In the genomic region with DNA sequence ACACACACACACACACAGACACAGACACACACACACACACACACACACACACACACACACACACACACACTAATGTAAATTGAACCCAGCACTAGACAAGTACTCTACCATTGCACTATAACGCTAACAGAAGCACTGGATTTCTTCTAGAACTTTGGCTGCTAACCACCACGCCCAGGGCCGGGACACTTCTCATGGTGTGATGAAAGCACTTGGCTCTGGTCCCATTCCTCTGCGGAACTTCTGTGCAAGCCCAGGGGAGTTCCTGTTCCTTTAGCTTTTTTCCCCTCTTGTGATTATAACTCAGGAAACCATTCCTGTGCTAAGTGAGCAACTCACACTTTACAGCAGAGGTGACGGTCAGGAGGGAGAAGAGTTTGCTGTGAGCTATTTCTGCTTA, we compare ENCODE assay signal across 8 mouse cellular contexts. TPM values are rescaled to one million over a fixed set of nuclear protein-coding genes. Genes with fewer than 3 reads are reported as not detected.
DNase-seq lines count a peak whose midpoint lies in the region; ATAC-seq and TF ChIP-seq lines count a peak whose summit lies in the region.
"Had no signal": no experiment of that assay in that cellular context is flagged by ENCODE, and none has a peak within 500 bp of the region (broad histone marks: within the 10 kb centered on the region; RNA-seq: fewer than 3 reads in every experiment).

No protein-coding gene starts in this region.

- H3K36me3 ChIP-seq in kidney, embryonic 15.5 days: no peaks in the 10 kb centered on the region
- H3K36me3 ChIP-seq in kidney, postnatal 0 days (ENCODE audit: insufficient read depth, low read length): no peaks in the 10 kb centered on the region

- no peak overlapping the region for H3K27ac ChIP-seq in kidney, embryonic 15.5 days
- H3K27ac ChIP-seq in kidney, postnatal 0 days: no peak overlapping the region

- no peaks in the 10 kb centered on the region for H3K9me3 ChIP-seq in kidney, embryonic 15.5 days (replicated peaks)
- no peaks in the 10 kb centered on the region for H3K9me3 ChIP-seq in kidney, postnatal 0 days (replicated peaks; ENCODE audit: low read length)

- ATAC-seq in kidney, embryonic 15.5 days (replicated peaks; ENCODE audit: low FRiP score): no peak
- no peak for ATAC-seq in kidney, postnatal 0 days (replicated peaks; ENCODE audit: low FRiP score, low read depth)
- ATAC-seq in monocyte, adult 5-6 weeks (replicated peaks; ENCODE audit: insufficient number of reproducible peaks, low FRiP score, low TSS enrichment, poor library complexity, severe bottlenecking): peak; percentile 67

- WGBS in kidney, embryonic 15.5 days: 38% methylated on average over 5 of the region's 5 CpGs
- 38% methylated on average over 5 of the region's 5 CpGs for WGBS in kidney, postnatal 0 days

- TF ChIP-seq CTCF in brain, embryonic 14.5 days (IDR thresholded peaks at IDR 0.05; ENCODE audit: borderline replicate concordance, extremely low read depth, insufficient read depth, insufficient read length): no peak
- no peak for TF ChIP-seq CTCF in kidney, postnatal 0 days (IDR thresholded peaks at IDR 0.05; ENCODE audit: low read depth)

- peak; percentile 8 for DNase-seq in kidney, adult 18-20 months
- peak; percentile 75 for DNase-seq in brain, embryonic 14.5 days (ENCODE audit: low read depth)
- DNase-seq in kidney, postnatal 0 days (ENCODE audit: low spot score): peak; percentile 51
- DNase-seq in left cerebral cortex, postnatal 36 days (ENCODE audit: low spot score in 2 of 2): no peak
- no peak for DNase-seq in cerebellum, adult 9-10 months
- DNase-seq: cerebellum, adult 9-11 months had no signal

- H3K27me3 ChIP-seq in kidney, embryonic 15.5 days: no peaks in the 10 kb centered on the region
- no peaks in the 10 kb centered on the region for H3K27me3 ChIP-seq in kidney, postnatal 0 days (ENCODE audit: insufficient read depth, low read length)

- peaks cover 4% of the 10 kb centered on the region; the same call in 1 of the 2 replicates for H3K4me1 ChIP-seq in kidney, embryonic 15.5 days
- no peaks in the 10 kb centered on the region for H3K4me1 ChIP-seq in kidney, postnatal 0 days (replicated peaks; ENCODE audit: insufficient read depth, low read length)

- H3K4me2 ChIP-seq in kidney, embryonic 15.5 days: no peak overlapping the region
- no peak overlapping the region for H3K4me2 ChIP-seq in kidney, postnatal 0 days (ENCODE audit: low read length)

- no peak overlapping the region for H3K4me3 ChIP-seq in kidney, embryonic 15.5 days (replicated peaks)
- H3K4me3 ChIP-seq in kidney, postnatal 0 days (replicated peaks; ENCODE audit: low read depth, low read length): no peak overlapping the region

- intact Hi-C loops in left cerebral cortex, postnatal 36 days (cut with DNase I): no loop called here

- no peak for TF ChIP-seq POLR2A in brain, embryonic 14.5 days (IDR thresholded peaks at IDR 0.05; ENCODE audit: borderline replicate concordance, extremely low read depth, insufficient read depth, insufficient read length, poor library complexity, severe bottlenecking)

- no peak overlapping the region for H3K9ac ChIP-seq in kidney, embryonic 15.5 days
- H3K9ac ChIP-seq in kidney, postnatal 0 days (ENCODE audit: low read depth, low read length): no peak overlapping the region

RNA-seq across cellular contexts. Expression of a gene that starts 9.3 kb away (rescaled TPM):
- polyA plus RNA-seq in kidney, embryonic 15.5 days (2015; fragmentation: Nextera tagmentation; extraction: Ambion mirVana): 0.21 and 0.36 TPM in 2 replicates
- 0.29 and 0.36 TPM in 2 replicates for polyA plus RNA-seq in brain, embryonic 14.5 days (2012; rRNA removed)
- polyA plus RNA-seq in kidney, postnatal 0 days (2015; fragmentation: Nextera tagmentation; extraction: Ambion mirVana): not detected in 2 replicates
- total RNA-seq in monocyte, adult 5-6 weeks (2017): 0.10 TPM in 1 of 3 replicates, not detected in the others
- 1 to 10 TPM; 1.0 to 2.2 TPM for total RNA-seq in left cerebral cortex, postnatal 36 days (2021)

Comparison
In these comparisons a context has a peak if more than half of its experiments do, and no peak if none do; other contexts are left out.
1. DNase-seq: peak in kidney, adult 18-20 months (single experiment), brain, embryonic 14.5 days (single experiment) and kidney, postnatal 0 days (single experiment); none in left cerebral cortex, postnatal 36 days (0 of 2) and cerebellum, adult 9-10 months (single experiment).